Mouse (Mus musculus) urinary bladder, postnatal 10 days (tissue): Measurements from ENCODE around the gene Ttc29.

Experiments used
- DNase-seq: peaks from one replicate; pipeline ENCODE4 v3.0.0; 2022; ENCODE audit warnings: low spot score

Ttc29 gene

GRCm38 (mm10) chr8:78423937-78424336 is 210.8 kb downstream of the Ttc29 start:
- DNase-seq, result no peak

- no peak for DNase-seq
Measured at GRCm38 (mm10) chr8:78426455-78426854, 213.4 kb downstream of the Ttc29 start.

GRCm38 (mm10) chr8:78426875-78427768 is 214.0 kb downstream of the Ttc29 start:
- no peak for DNase-seq

- DNase-seq, result no peak
Measured at GRCm38 (mm10) chr8:78427769-78428130, 214.7 kb downstream of the Ttc29 start.

- no peak for DNase-seq
Measured at GRCm38 (mm10) chr8:78428148-78428547, 215.1 kb downstream of the Ttc29 start.

- DNase-seq, result no peak
Measured at GRCm38 (mm10) chr8:78431356-78431755, 218.3 kb downstream of the Ttc29 start.

- no peak for DNase-seq
Measured at GRCm38 (mm10) chr8:78432451-78432850, 219.4 kb downstream of the Ttc29 start.

- DNase-seq, result no peak
Measured at GRCm38 (mm10) chr8:78433318-78433717, 220.2 kb downstream of the Ttc29 start.

- DNase-seq, result no peak
Measured at GRCm38 (mm10) chr8:78434340-78434739, 221.2 kb downstream of the Ttc29 start.

- no peak for DNase-seq
Measured at GRCm38 (mm10) chr8:78434823-78435623, 221.9 kb downstream of the Ttc29 start.

- no peak for DNase-seq
Measured at GRCm38 (mm10) chr8:78435624-78435960, 222.5 kb downstream of the Ttc29 start.

GRCm38 (mm10) chr8:78436071-78436651 is 223.1 kb downstream of the Ttc29 start, which contains the start of gene Pou4f2:
Pou4f2 (minus strand) TSS chr8:78436645.
- DNase-seq, result no peak

- no peak for DNase-seq
Measured at GRCm38 (mm10) chr8:78436661-78437060, 223.6 kb downstream of the Ttc29 start.

GRCm38 (mm10) chr8:78437140-78438045 is 224.3 kb downstream of the Ttc29 start:
- no peak for DNase-seq

GRCm38 (mm10) chr8:78438121-78438520 is 225.0 kb downstream of the Ttc29 start:
- DNase-seq, result no peak

GRCm38 (mm10) chr8:78442781-78443180 is 229.7 kb downstream of the Ttc29 start:
- DNase-seq, result no peak
